Mouse (Mus musculus) embryonic fibroblast, embryonic 13.5 days (primary cell): ENCODE measurements around the gene Ncor2.

Source experiments
- CTCF ChIP-seq: IDR thresholded peaks from 2 replicates; pipeline ENCODE4 v1.5.1; 2011; ENCODE audit warnings: mild to moderate bottlenecking, control low read depth, low read length, moderate library complexity, borderline replicate concordance; ENCODE audit not compliant: insufficient read depth
- POLR2A ChIP-seq: IDR thresholded peaks from 2 replicates; pipeline ENCODE4 v1.6.1; 2011; ENCODE audit warnings: low read depth, mild to moderate bottlenecking, control low read depth, low read length, moderate library complexity

DNA sequence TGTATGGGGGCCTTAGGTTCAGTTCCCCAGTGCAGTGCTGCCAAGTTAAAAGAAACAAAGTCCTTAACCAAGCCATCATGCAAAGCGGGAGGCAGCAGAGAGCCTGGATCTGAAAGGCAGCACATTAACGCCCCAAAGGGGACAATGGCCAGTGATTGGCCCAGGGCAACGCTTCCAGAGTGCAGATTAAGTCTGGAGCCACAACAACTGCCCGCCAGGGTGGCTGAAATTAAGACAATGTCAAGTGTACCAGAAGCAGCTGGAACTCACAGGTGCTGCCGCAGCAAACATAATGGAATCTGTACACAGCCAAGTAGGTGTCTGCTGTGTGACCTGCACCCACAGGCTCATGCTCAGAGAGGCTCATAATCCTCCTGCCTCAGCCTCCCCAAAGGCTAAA is 24.8 kb downstream of the Ncor2 start:
- TF ChIP-seq CTCF (no peak), POLR2A (no peak)
